Mouse (Mus musculus) MEL (cell line): ENCODE data around the gene Slc9a7. TPM values are rescaled to one million over a fixed set of nuclear protein-coding genes. Genes with fewer than 3 reads are reported as not detected.

Experiments used
- DNase-seq: peaks from one replicate; pipeline ENCODE4 v3.0.0; 2011; ENCODE audit warnings: low read depth, low spot score
- H3K27ac ChIP-seq: 2 replicates; pipeline ENCODE4 v1.5.1; 2012; ENCODE audit warnings: low read depth, mild to moderate bottlenecking, control low read depth, low read length, moderate library complexity; ENCODE audit not compliant: control insufficient read depth
- H3K27me3 ChIP-seq, 2 experiments: fragments of 150-350 bp in 1 of 2; sonication (generic) in 1 of 2; 2 replicates each; pipeline ENCODE4 v1.6.1; 2012; ENCODE audit warnings: low read length in 2 of 2, mild to moderate bottlenecking in 2 of 2, improper control_type of control experiment in 1 of 2, moderate library complexity in 1 of 2; ENCODE audit not compliant: insufficient read depth in 2 of 2, control insufficient read depth in 1 of 2
- H3K36me3 ChIP-seq, 2 experiments: 2 replicates each; pipeline ENCODE4 v1.6.1; 2012 to 2014; ENCODE audit warnings: low read length in 2 of 2, improper control_type of control experiment in 1 of 2, inconsistent platforms in 1 of 2, mild to moderate bottlenecking in 1 of 2; ENCODE audit not compliant: insufficient read depth in 2 of 2, control insufficient read depth in 1 of 2
- H3K4me1 ChIP-seq, 2 experiments: fragments of 150-350 bp in 1 of 2; sonication (generic) in 1 of 2; 2 replicates each; pipeline ENCODE4 v1.6.1; 2012; ENCODE audit warnings: low read length in 2 of 2, improper control_type of control experiment in 1 of 2, mild to moderate bottlenecking in 1 of 2; ENCODE audit not compliant: insufficient read depth in 2 of 2, control insufficient read depth in 1 of 2
- H3K4me3 ChIP-seq, 2 experiments: fragments of 150-350 bp in 1 of 2; sonication (generic) in 1 of 2; 2 replicates each; pipeline ENCODE4 v1.5.1; 2012; ENCODE audit warnings: low read depth in 2 of 2, low read length in 2 of 2, mild to moderate bottlenecking in 2 of 2, moderate library complexity in 2 of 2, control low read depth in 1 of 2, improper control_type of control experiment in 1 of 2; ENCODE audit not compliant: control insufficient read depth in 1 of 2, insufficient read depth in 1 of 2
- H3K79me2 ChIP-seq: 2 replicates; pipeline ENCODE4 v1.6.1; 2012; ENCODE audit warnings: mild to moderate bottlenecking, low read length, moderate library complexity; ENCODE audit not compliant: control insufficient read depth, poor library complexity, insufficient read depth
- H3K9ac ChIP-seq: 2 replicates; pipeline ENCODE4 v1.6.1; 2012; ENCODE audit warnings: low read depth, mild to moderate bottlenecking, control low read depth, low read length, moderate library complexity; ENCODE audit not compliant: control insufficient read depth, poor library complexity, severe bottlenecking
- H3K9me3 ChIP-seq: fragments of 150-350 bp; sonication (generic); replicated peaks from 2 replicates; pipeline ENCODE4 v1.6.1; 2012; ENCODE audit warnings: mild to moderate bottlenecking, low read length, improper control_type of control experiment, moderate library complexity; ENCODE audit not compliant: insufficient read depth
- BHLHE40 ChIP-seq: IDR thresholded peaks from 2 replicates; pipeline ENCODE4 v1.6.1; 2012; ENCODE audit warnings: low read depth, mild to moderate bottlenecking, inconsistent platforms, low read length, improper control_type of control experiment, borderline replicate concordance
- CTCF ChIP-seq, 3 experiments: IDR thresholded peaks in 2 of 3; conservative IDR thresholded peaks in 1 of 3; 2 replicates each; pipeline ENCODE4 v1.5.1; 2011 to 2012; ENCODE audit warnings: low read length in 3 of 3, low read depth in 2 of 3, mild to moderate bottlenecking in 2 of 3, improper control_type of control experiment in 1 of 3, inconsistent platforms in 1 of 3, mixed read lengths in 1 of 3, moderate library complexity in 1 of 3; ENCODE audit not compliant: control insufficient read depth in 1 of 3, insufficient read depth in 1 of 3, poor library complexity in 1 of 3, severe bottlenecking in 1 of 3
- E2F4 ChIP-seq: IDR thresholded peaks from 2 replicates; pipeline ENCODE4 v1.6.1; 2011; ENCODE audit warnings: low read depth, low read length, improper control_type of control experiment, borderline replicate concordance
- ELF1 ChIP-seq: IDR thresholded peaks from 2 replicates; pipeline ENCODE4 v1.6.1; 2014; ENCODE audit warnings: low read depth, mild to moderate bottlenecking, inconsistent platforms, low read length, improper control_type of control experiment, moderate library complexity
- EP300 ChIP-seq, 2 experiments: IDR thresholded peaks; 2 replicates each; pipeline ENCODE4 v1.6.1; 2011; ENCODE audit warnings: improper control_type of control experiment in 2 of 2, low read length in 2 of 2, low read depth in 1 of 2, mild to moderate bottlenecking in 1 of 2
- ETS1 ChIP-seq: IDR thresholded peaks from 2 replicates; pipeline ENCODE4 v1.6.1; 2012; ENCODE audit warnings: low read depth, mild to moderate bottlenecking, inconsistent platforms, low read length, improper control_type of control experiment, moderate library complexity
- GATA1 ChIP-seq: IDR thresholded peaks from 2 replicates; pipeline ENCODE4 v1.6.1; 2011; ENCODE audit warnings: low read depth, low read length, improper control_type of control experiment
- MAX ChIP-seq: IDR thresholded peaks from 2 replicates; pipeline ENCODE4 v1.6.1; 2011; ENCODE audit warnings: low read length, improper control_type of control experiment
- MAZ ChIP-seq: IDR thresholded peaks from 2 replicates; pipeline ENCODE4 v1.6.1; 2012; ENCODE audit warnings: low read depth, mild to moderate bottlenecking, inconsistent platforms, low read length, improper control_type of control experiment
- MEF2A ChIP-seq: IDR thresholded peaks from 2 replicates; pipeline ENCODE4 v1.6.1; 2014; ENCODE audit warnings: low read depth, mild to moderate bottlenecking, inconsistent platforms, low read length, improper control_type of control experiment; ENCODE audit not compliant: poor library complexity, insufficient replicate concordance, severe bottlenecking; ENCODE audit errors: extremely low read depth
- MXI1 ChIP-seq: IDR thresholded peaks from 2 replicates; pipeline ENCODE4 v1.6.1; 2011; ENCODE audit warnings: mild to moderate bottlenecking, low read depth, low read length, improper control_type of control experiment
- MYB ChIP-seq: IDR thresholded peaks from 2 replicates; pipeline ENCODE4 v1.6.1; 2011; ENCODE audit warnings: mild to moderate bottlenecking, low read depth, low read length, improper control_type of control experiment
- MYC ChIP-seq: IDR thresholded peaks from 2 replicates; pipeline ENCODE4 v1.6.1; 2011; ENCODE audit warnings: low read depth, mild to moderate bottlenecking, low read length, improper control_type of control experiment, moderate library complexity
- NELFE ChIP-seq: IDR thresholded peaks from 2 replicates; pipeline ENCODE4 v1.6.1; 2011; ENCODE audit warnings: low read depth, low read length, improper control_type of control experiment
- RAD21 ChIP-seq: IDR thresholded peaks from 2 replicates; pipeline ENCODE4 v1.6.1; 2011; ENCODE audit warnings: mild to moderate bottlenecking, low read depth, low read length, improper control_type of control experiment
- RCOR1 ChIP-seq: IDR thresholded peaks from 2 replicates; pipeline ENCODE4 v1.6.1; 2012; ENCODE audit warnings: low read depth, mild to moderate bottlenecking, inconsistent platforms, low read length, improper control_type of control experiment
- SIN3A ChIP-seq: IDR thresholded peaks from 2 replicates; pipeline ENCODE4 v1.6.1; 2012; ENCODE audit warnings: low read length, improper control_type of control experiment, inconsistent platforms
- TAL1 ChIP-seq: IDR thresholded peaks from 2 replicates; pipeline ENCODE4 v1.6.1; 2012; ENCODE audit warnings: mild to moderate bottlenecking, inconsistent platforms, low read length, moderate library complexity, mixed read lengths
- TBP ChIP-seq: IDR thresholded peaks from 2 replicates; pipeline ENCODE4 v1.8.0; 2011; ENCODE audit warnings: low read depth, low read length, improper control_type of control experiment
- TCF12 ChIP-seq: IDR thresholded peaks from 2 replicates; pipeline ENCODE4 v1.6.1; 2014; ENCODE audit warnings: low read depth, mild to moderate bottlenecking, inconsistent platforms, low read length, improper control_type of control experiment, moderate library complexity
- UBTF ChIP-seq: IDR thresholded peaks from 2 replicates; pipeline ENCODE4 v1.6.1; 2012; ENCODE audit warnings: low read depth, mild to moderate bottlenecking, inconsistent platforms, low read length, improper control_type of control experiment, moderate library complexity, borderline replicate concordance; ENCODE audit not compliant: insufficient read depth
- USF2 ChIP-seq, 2 experiments: IDR thresholded peaks; 2 replicates each; pipeline ENCODE4 v1.6.1; 2011 to 2012; ENCODE audit warnings: improper control_type of control experiment in 2 of 2, low read length in 2 of 2, borderline replicate concordance in 1 of 2, inconsistent platforms in 1 of 2, low read depth in 1 of 2, mild to moderate bottlenecking in 1 of 2; ENCODE audit not compliant: insufficient read depth in 1 of 2
- ZMIZ1 ChIP-seq: IDR thresholded peaks from 2 replicates; pipeline ENCODE4 v1.6.1; 2012; ENCODE audit warnings: low read depth, mild to moderate bottlenecking, inconsistent platforms, low read length, improper control_type of control experiment, moderate library complexity
- ZNF384 ChIP-seq: IDR thresholded peaks from 2 replicates; pipeline ENCODE4 v1.6.1; 2012; ENCODE audit warnings: low read depth, mild to moderate bottlenecking, inconsistent platforms, low read length, improper control_type of control experiment
- polyA plus RNA-seq, 2 experiments: library from polyadenylated mRNA; stranded (reverse) in 1 of 2; unstranded in 1 of 2; fragments of >175 nt in 1 of 2; fragments of >200 nt in 1 of 2; gene quantifications; 2 replicates each; pipeline versions ENCODE4 v1.2.1 to v1.2.4; 2012; ENCODE audit warnings: low replicate concordance in 2 of 2, low read depth in 1 of 2; ENCODE audit not compliant: insufficient read length in 2 of 2, insufficient read depth in 1 of 2, missing spikeins in 1 of 2
- total RNA-seq: library from RNA; depleted of rRNA; stranded (reverse); fragments of 300-350 nt; gene quantifications from 2 replicates; pipeline ENCODE4 v1.2.3, GENCODE M21; 2012

Slc9a7 gene
- total and polyA plus RNA-seq, 3 experiments = not detected

- no peaks in the 10 kb centered on the region for H3K27me3 ChIP-seq
- no peak overlapping the region for H3K27ac ChIP-seq
- H3K9me3 ChIP-seq = no peaks in the 10 kb centered on the region
- TF ChIP-seq ZNF384 (no peak), EP300 (IDR thresholded peaks at IDR 0.05; ENCODE audit: low read depth in 1 of 2, low read length in 2 of 2) (peak in 1 of 2 experiments; percentile 17; a peak in 1 of 4 replicates)
- H3K4me1 ChIP-seq = peaks cover 3 to 12% of the 10 kb centered on the region in 2 experiments
- H3K79me2 ChIP-seq = no peaks in the 10 kb centered on the region
- no peak overlapping the region for H3K9ac ChIP-seq
- H3K36me3 ChIP-seq = peaks cover 0 to 14% of the 10 kb centered on the region in 2 experiments; a peak in 2 of 4 replicates
- H3K4me3 ChIP-seq = no peak overlapping the region
- DNase-seq = peak; percentile 42
Observed at GRCm38 (mm10) chrX:20273854-20274253, 17.8 kb downstream of the Slc9a7 start.

- H3K9me3 ChIP-seq = no peaks in the 10 kb centered on the region
- no peak for TF ChIP-seq TBP
- peak; percentile 23; the same call in 1 of the 2 replicates for TF ChIP-seq RCOR1
- H3K4me1 ChIP-seq = peaks cover 3 to 12% of the 10 kb centered on the region in 2 experiments
- no peak overlapping the region for H3K4me3 ChIP-seq
- peaks cover 0 to 14% of the 10 kb centered on the region in 2 experiments; a peak in 2 of 4 replicates for H3K36me3 ChIP-seq
- DNase-seq = peak; percentile 44
- H3K79me2 ChIP-seq = no peaks in the 10 kb centered on the region
- H3K9ac ChIP-seq = no peak overlapping the region
- no peaks in the 10 kb centered on the region for H3K27me3 ChIP-seq
- H3K27ac ChIP-seq = no peak overlapping the region
Observed at GRCm38 (mm10) chrX:20271980-20272379, 19.6 kb downstream of the Slc9a7 start.

- Histone ChIP-seq H3K36me3 (peaks cover 0 to 14% of the 10 kb centered on the region in 2 experiments; a peak in 2 of 4 replicates), H3K4me3 (no peak overlapping the region), H3K27ac (peak overlapping the region; percentile 63), H3K4me1 (peaks cover 3 to 12% of the 10 kb centered on the region in 2 experiments), H3K9ac (no peak overlapping the region), H3K79me2 (no peaks in the 10 kb centered on the region), H3K27me3 (no peaks in the 10 kb centered on the region), H3K9me3 (no peaks in the 10 kb centered on the region)
- TF ChIP-seq ELF1 (no peak), SIN3A (0 out of 2 replicates have a peak, but pooled peaks have one; percentile 15), ZNF384 (no peak), MAX (no peak), MEF2A (no peak), E2F4 (no peak), CTCF (IDR thresholded peaks at IDR 0.05 in 2 of 3, conservative IDR thresholded peaks at IDR 0.05 in 1 of 3; ENCODE audit: control insufficient read depth in 1 of 3, insufficient read depth in 1 of 3, low read depth in 2 of 3, low read length in 3 of 3, poor library complexity in 1 of 3, severe bottlenecking in 1 of 3) (no peak), TAL1 (peak; percentile 78), MYB (no peak), BHLHE40 (no peak), RCOR1 (peak; percentile 79), MXI1 (no peak), RAD21 (no peak), UBTF (no peak), ETS1 (peak; percentile 60; the same call in 1 of the 2 replicates), EP300 (IDR thresholded peaks at IDR 0.05; ENCODE audit: low read depth in 1 of 2, low read length in 2 of 2) (peak; percentile 91 to 95), TBP (no peak), ZMIZ1 (no peak), USF2 (IDR thresholded peaks at IDR 0.05; ENCODE audit: borderline replicate concordance in 1 of 2, insufficient read depth in 1 of 2, low read depth in 1 of 2, low read length in 2 of 2) (no peak), MAZ (0 out of 2 replicates have a peak, but pooled peaks have one; percentile 60), MYC (0 out of 2 replicates have a peak, but pooled peaks have one; percentile 30), TCF12 (peak; percentile 86), GATA1 (peak; percentile 91), NELFE (no peak)
- peak; percentile 88 for DNase-seq
Observed at GRCm38 (mm10) chrX:20269980-20270379, 21.6 kb downstream of the Slc9a7 start.
